Mouse (Mus musculus): ENCODE data around the gene Timp4.

DNA sequence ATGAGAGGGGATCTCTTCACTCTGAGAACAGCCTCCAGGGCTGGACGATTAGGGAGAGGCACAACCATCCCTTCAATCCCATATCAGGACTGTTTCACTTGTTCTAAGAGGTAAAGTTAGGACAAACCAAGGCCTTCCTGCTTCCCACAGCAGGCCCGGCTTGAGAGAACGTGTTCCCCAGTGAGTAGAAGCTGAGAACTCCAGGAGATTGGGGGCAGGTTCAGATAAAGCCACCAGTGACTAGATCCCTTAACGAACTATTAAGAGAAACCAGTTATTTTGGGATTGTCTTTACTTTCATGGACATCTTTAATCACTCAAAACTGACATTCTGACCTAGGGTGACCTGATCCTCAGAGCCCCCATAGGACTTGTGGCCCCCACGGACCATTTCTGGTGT lies 17.6 kb upstream of the Timp4 start:
- TF ChIP-seq GATA1 (IDR thresholded peaks at IDR 0.05; ENCODE audit: low read length) (no peak), TAL1 (IDR thresholded peaks at IDR 0.05; ENCODE audit: low read length) (no peak)

Data from erythroblast, embryonic 14.5 days (primary cell).